Mouse (Mus musculus) frontal cortex, adult (tissue): ENCODE data around the gene Tent5d.

Experiments used
- ATAC-seq: cut with Nextera tagmentation; 2 replicates; pipeline ENCODE4 v1.9.2; 2017; ENCODE audit warnings: mild to moderate bottlenecking, moderate library complexity, mixed read lengths; ENCODE audit not compliant: low TSS enrichment

The Tent5d gene

DNA sequence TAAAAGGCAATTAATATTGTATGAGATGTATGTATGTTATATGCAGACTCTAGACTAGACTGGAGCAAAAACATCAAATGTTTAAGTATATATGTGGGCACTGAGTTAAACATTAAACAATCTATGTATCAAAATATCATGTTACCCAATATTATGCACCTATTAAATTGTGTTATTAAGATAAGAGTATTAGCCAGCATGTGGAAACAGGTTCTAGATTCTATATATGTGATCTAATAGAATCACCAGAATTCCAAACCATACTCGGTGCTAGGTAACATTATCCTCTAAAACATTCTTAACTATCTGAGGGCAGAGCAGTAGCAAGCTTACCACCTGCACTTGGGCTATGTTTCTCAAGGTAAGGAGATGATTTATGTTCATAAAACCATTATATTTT lies at the start of gene Tent5d:
Gene Tent5d, plus strand, starts transcription at position 301 of the 400 bp plus-strand sequence.
- no peak for ATAC-seq

DNA sequence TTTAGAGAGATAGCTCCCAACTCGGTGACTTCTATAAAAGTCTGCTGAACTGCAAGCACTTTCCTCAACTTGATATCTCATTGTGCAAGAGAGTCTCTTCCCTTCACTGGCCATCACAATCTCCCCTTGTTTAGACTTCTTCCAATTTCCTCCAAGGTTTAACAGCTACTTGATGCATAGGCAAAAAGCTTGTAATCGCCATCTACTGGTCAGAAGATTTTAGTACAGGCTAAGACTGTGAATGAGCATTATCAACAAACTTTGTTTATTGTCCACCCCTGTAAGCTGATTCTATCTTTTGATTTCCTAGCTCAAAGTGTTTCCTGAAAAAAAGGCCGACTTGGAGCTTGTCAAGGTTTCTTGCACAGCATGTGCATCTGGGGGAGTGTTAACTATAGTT lies 24.5 kb upstream of the Tent5d start:
- ATAC-seq = no peak; the same call in 1 of the 2 replicates

DNA sequence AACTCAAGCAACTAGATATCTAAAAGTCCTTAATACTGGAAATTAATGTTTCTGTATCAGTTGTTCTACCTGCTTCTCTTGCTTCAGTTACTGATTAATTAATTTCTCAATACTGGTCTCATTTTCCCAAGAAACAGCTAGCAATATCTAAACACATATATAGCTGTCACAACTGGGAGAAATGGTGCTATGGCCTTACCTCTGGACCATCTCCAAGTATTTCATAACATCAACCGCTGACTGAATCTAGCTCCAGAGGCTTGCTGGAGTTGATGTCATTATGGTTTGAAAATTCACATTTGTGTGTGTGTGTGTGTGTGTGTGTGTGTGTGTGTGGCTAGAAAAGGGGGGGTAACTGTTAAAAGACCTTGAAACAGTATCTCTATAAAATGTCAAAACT lies 2.3 kb upstream of the Tent5d start:
- no peak for ATAC-seq

DNA sequence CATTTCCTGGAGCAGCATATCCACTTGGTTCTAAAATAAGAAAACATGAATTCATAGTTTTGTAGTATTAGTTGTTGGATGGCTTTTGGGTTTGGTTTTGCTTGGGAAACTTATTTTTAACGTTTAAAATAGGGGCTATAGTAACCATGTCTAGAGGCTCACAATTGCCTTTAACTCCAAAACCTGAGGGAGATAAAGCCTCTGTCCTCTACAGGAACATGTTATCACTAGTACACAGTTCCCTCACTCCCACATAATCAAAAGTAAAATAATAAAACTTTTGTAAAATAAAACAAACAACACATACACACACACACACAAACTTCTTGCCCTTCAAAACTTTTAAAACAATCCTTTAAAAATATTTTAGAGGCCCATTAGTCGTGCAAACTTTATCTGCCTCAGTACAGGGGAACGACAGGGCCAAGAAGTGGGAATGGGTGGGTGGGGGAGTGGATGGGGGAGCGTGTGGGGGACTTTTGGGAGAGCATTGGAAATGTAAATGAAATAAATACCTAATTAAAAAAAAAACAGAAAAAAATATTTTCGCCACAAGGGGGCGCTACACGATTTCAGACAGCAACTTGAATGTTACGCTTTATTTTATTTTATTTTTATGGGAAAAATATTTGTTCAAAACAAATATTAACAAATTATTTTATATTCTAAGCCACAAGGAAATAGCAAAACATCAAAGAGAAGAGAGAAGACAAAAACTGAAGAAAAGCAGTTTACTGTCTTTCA lies 1.5 kb upstream of the Tent5d start:
- no peak for ATAC-seq

DNA sequence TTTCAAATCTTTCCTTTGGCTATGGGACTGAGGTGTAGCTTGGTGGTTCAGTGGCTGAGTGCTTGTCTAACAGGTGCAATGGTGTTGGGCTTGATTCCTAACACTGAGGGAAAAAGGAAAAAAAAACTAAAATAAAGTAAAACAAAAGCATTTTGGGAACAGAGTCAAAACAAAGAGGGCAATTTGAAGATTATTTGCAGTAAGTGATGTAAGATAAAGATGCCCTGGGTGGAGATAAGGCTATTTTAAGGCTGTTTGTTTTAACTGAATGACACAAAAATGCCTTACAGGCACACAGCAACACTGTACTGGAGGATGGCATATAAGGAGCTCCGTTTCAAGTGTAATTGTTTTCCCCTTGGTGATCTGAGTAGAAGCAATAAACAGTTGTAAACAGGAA lies 3.4 kb downstream of the Tent5d start:
- no peak for ATAC-seq

DNA sequence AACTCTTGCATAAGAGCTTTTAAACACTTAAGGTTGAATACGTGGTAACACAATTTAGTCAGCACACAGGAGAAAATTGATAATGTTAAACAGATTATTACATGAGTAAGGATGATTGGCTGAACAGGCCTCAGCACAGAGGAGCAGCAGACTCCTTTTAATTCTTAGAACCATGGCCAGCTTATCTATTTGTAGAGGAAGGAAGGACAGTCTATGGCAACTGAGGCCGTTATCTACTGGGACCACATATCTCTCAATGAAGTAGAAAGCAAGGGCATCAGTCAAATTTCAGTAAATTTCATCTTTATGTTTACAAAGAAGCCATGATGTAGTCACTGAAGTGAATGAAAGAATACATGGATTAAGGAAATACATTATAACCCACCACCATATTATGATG lies 4.5 kb downstream of the Tent5d start:
- ATAC-seq = no peak

DNA sequence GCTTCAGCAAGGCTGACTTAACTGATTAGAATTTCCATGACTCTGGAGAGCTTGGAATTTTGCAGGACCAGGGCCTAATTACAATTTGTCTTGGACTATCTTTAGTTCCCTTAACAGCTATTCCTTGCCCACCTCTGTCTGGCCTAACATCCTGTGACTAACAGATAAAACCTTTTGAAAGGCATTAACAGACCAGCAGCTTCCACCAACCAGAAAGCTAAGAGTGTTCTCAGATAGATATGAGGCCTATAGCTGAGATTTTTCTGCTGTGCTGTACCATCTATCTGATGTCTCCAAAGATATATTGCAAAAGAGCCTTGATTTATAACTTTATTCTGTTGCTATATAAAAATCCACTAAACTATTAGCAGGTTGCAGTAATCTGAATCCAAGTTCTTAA lies 19.7 kb downstream of the Tent5d start:
- ATAC-seq = no peak

DNA sequence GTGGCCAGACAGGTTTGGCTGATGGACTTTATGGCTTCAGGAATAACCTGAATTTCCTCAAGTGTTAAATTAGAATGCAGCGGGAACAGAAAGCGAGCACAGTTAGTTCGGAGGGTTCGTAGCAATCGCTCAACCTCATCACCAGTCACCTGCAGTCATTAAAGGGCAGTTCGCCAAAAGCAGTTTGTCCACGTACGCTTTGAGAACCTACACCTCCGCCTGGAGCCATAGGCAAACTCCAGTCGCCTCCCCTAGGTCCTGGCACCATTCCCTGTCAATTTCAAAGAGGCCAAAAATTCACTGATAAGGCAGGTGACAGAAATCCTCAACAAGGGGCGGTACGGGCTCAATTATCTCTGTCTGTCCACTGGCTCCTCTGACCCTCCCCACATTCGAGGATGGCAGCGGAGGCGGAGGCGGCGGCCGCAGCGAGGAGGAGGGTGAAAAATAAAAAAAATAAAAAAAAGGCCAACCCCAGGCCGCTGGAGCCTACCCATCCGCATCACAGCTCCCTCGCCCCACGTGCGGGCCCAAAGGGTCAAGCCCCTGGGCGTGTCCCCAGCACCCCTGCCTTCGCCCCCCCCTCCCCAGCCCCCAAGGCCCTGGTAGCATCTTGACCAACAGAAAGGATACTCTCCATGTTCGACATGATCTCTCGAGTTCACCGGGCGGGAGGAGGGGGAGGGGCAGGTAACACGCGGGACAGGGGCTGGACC lies 23.3 kb downstream of the Tent5d start:
- peak; percentile 39 for ATAC-seq

DNA sequence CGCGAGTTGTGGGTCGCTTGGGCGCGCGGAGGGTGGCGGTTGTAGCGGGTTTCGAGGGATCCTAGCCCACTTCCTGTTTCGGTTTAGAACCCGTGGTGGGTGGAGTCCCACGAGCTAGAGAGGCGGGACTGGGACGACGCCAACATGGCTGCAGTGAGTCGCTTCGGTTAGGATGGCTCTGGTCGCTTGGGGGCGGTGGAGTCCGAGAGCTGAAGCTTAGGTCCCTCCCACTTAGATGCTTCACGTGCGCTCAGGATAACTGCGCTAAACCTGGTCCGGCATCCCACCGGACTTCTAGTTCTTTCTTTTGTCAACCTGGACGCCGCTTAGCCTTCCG lies 23.8 kb downstream of the Tent5d start, which contains the start of gene 2610002M06Rik:
Gene 2610002M06Rik, minus strand, starts transcription at position 117 of the 337 bp plus-strand sequence.
- ATAC-seq = peak; percentile 100

DNA sequence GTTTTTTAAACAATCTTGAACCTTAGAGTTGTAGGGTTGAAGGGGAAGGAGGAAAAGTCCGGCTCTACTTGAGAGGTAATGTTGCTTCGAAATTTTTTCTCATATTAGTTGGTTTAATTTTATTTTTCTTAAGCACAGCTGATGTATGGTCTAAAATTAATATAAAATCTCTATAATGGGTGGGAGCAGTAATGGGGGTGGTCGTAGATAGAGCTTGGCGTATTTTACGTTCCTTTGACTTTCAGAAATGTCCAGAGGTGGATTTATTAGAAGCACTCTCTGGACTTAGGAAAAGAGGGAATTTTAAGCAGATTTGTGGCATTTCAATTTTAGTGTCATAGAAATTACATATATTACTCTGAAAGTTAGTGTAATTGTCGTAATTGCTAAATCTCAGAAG lies 24.3 kb downstream of the Tent5d start:
- no peak for ATAC-seq

DNA sequence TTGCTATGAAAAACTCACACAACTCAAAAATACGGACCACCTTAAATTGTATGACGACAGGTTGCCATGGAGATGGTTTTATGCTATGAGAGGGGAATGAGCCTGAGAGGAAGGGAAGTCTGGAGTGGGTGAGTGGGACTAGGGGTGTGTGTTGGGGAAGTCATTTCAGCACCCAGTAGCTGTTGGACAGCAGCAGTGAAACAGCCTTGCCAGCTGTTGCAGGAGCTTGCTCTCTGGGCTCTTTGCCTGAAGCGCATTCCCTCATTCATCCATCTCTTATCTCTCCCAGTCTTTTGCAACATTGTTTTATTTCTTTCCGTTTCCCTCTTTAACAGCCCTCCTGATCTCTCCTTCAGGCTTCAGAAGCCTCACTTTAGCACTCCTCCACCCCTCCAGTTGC lies 65.8 kb downstream of the Tent5d start:
- ATAC-seq = no peak
